Mouse (Mus musculus): Measurements from ENCODE around the gene Ncbp3.

DNA sequence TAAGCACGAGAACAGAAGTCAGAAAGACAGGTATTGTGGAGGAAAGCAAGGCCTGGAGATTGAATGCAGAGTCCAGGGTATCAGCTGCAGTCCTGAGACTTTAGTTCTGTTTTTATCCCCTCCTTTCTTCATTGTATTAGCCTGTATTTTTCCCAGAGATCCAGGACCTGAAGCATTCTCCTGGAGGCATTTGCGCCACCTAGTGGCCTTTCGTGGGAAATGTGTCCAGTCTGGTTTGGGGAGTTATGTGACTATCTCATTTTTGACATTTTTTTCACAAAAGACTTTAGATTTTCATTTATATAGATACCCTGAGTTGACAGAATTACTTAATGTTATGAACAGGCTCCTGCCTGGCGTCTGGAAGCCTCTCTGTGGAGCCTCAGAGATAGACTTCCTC, 1.8 kb downstream of the Ncbp3 start:
- TF ChIP-seq CTCF (IDR thresholded peaks at IDR 0.05; ENCODE audit: low read depth), result peak; percentile 92
- no peak for TF ChIP-seq EP300 (optimal IDR thresholded peaks at IDR 0.05)
